Mouse (Mus musculus) myocyte (in vitro differentiated cells): ENCODE results near the gene Gm20388.

Experiments
- CEBPB ChIP-seq: IDR thresholded peaks from 2 replicates; pipeline ENCODE4 v1.6.1; 2011; ENCODE audit warnings: mild to moderate bottlenecking, moderate library complexity; ENCODE audit not compliant: poor library complexity, insufficient read depth, severe bottlenecking
- E2F4 ChIP-seq: IDR thresholded peaks from one replicate; pipeline ENCODE4 v1.6.1; 2011; ENCODE audit warnings: mild to moderate bottlenecking, control low read depth, moderate library complexity; ENCODE audit not compliant: insufficient read depth
- MAX ChIP-seq: IDR thresholded peaks from one replicate; pipeline ENCODE4 v1.6.1; 2011; ENCODE audit warnings: low read depth, mild to moderate bottlenecking, control low read depth
- MYOG ChIP-seq, 3 experiments: IDR thresholded peaks; one replicate each; pipeline ENCODE4 v1.6.1; 2011; ENCODE audit warnings: control low read depth in 2 of 3, low read depth in 2 of 3, mild to moderate bottlenecking in 2 of 3; ENCODE audit not compliant: insufficient read length in 2 of 3, control insufficient read depth in 1 of 3, insufficient read depth in 1 of 3
- POLR2A ChIP-seq: IDR thresholded peaks from one replicate; pipeline ENCODE4 v1.6.1; 2011; ENCODE audit warnings: low read depth, mild to moderate bottlenecking, control low read depth, moderate library complexity; ENCODE audit not compliant: insufficient read length
- REST ChIP-seq: IDR thresholded peaks from one replicate; pipeline ENCODE4 v1.6.1; 2011; ENCODE audit warnings: mild to moderate bottlenecking, control low read depth, moderate library complexity; ENCODE audit not compliant: insufficient read depth, insufficient read length
- SRF ChIP-seq: IDR thresholded peaks from one replicate; pipeline ENCODE4 v1.6.1; 2011; ENCODE audit warnings: low read depth; ENCODE audit not compliant: control insufficient read depth, insufficient read length
- TCF12 ChIP-seq: IDR thresholded peaks from one replicate; pipeline ENCODE4 v1.6.1; 2011; ENCODE audit warnings: mild to moderate bottlenecking, control low read depth; ENCODE audit not compliant: poor library complexity, insufficient read depth, severe bottlenecking
- USF1 ChIP-seq: IDR thresholded peaks from one replicate; pipeline ENCODE4 v1.6.1; 2011; ENCODE audit warnings: low read depth, mild to moderate bottlenecking, control low read depth, moderate library complexity

GRCm38 (mm10) chr8:120489771-120490281 is 579.2 kb downstream of the Gm20388 start:
- TF ChIP-seq POLR2A (no peak), REST (no peak), MAX (no peak), TCF12 (no peak), E2F4 (no peak), MYOG (IDR thresholded peaks at IDR 0.05; ENCODE audit: control insufficient read depth in 1 of 3, insufficient read depth in 1 of 3, insufficient read length in 2 of 3, low read depth in 2 of 3) (no peak), USF1 (no peak), CEBPB (no peak), SRF (no peak)
